Mouse (Mus musculus) lung, adult 2 months (tissue): ENCODE measurements around the gene Atp6v0a1. TPM values are rescaled to one million over a fixed set of nuclear protein-coding genes. Genes with fewer than 3 reads are reported as not detected.

ENCODE experiments used
- DNase-seq: peaks from one replicate; pipeline ENCODE4 v3.0.0; 2022
- H3K4me1 ChIP-seq: fragments of 200-500 bp; 2 replicates; pipeline ENCODE4 v1.6.1; 2011; ENCODE audit warnings: low read length; ENCODE audit not compliant: control insufficient read depth, insufficient read depth
- H3K4me3 ChIP-seq: fragments of 200-500 bp; replicated peaks from 2 replicates; pipeline ENCODE3; 2011; ENCODE audit warnings: low read depth, mild to moderate bottlenecking, control low read depth, low read length; ENCODE audit errors: extremely low read depth
- CTCF ChIP-seq: fragments of 200-500 bp; IDR thresholded peaks from 2 replicates; pipeline ENCODE4 v1.5.1; 2011; ENCODE audit warnings: mild to moderate bottlenecking, low read length, control low read depth; ENCODE audit not compliant: insufficient read depth
- POLR2A ChIP-seq: fragments of 200-500 bp; IDR thresholded peaks from 2 replicates; pipeline ENCODE4 v1.6.1; 2011; ENCODE audit warnings: low read depth, mild to moderate bottlenecking, control low read depth, low read length, borderline replicate concordance; ENCODE audit errors: extremely low read depth
- WGBS: fragments of 180-500 bp; shearing (Covaris S2); methylation state at CpG from one replicate; pipeline ENCODE4 v1.1.7; 2018; 5-methylcytosine and 5-hydroxymethylcytosine counted together
- polyA plus RNA-seq: library from polyadenylated mRNA; depleted of rRNA; stranded (reverse); fragments of >200 nt; gene quantifications from 2 replicates; pipeline ENCODE4 v1.2.3, GENCODE M21; 2012

Atp6v0a1 gene
- polyA plus RNA-seq, 1 experiment = 102 TPM

- TF ChIP-seq CTCF = no peak
- TF ChIP-seq POLR2A = no peak
- Histone ChIP-seq H3K4me3 (no peak overlapping the region), H3K4me1 (peaks cover 54% of the 10 kb centered on the region)
- WGBS = 47% methylated on average over 14 of the region's 14 CpGs
- peak; percentile 50 for DNase-seq
Measured at GRCm38 (mm10) chr11:101062971-101063675, 53.9 kb downstream of the Atp6v0a1 start.

GRCm38 (mm10) chr11:101063676-101064327 lies 54.5 kb downstream of the Atp6v0a1 start:
- 3% methylated on average over 12 of the region's 12 CpGs for WGBS

GRCm38 (mm10) chr11:101064462-101064861 lies 55.2 kb downstream of the Atp6v0a1 start:
- H3K4me1 ChIP-seq = peaks cover 49% of the 10 kb centered on the region
- H3K4me3 ChIP-seq = no peak overlapping the region
- 63% methylated on average over 4 of the region's 4 CpGs for WGBS
- TF ChIP-seq POLR2A (no peak), CTCF (no peak)
- no peak for DNase-seq

More at GRCm38 (mm10) chr11:101063676-101064327, 54.5 kb downstream of the Atp6v0a1 start:
- Histone ChIP-seq H3K4me1 (peaks cover 49% of the 10 kb centered on the region), H3K4me3 (no peak overlapping the region)
- peak; percentile 80 for DNase-seq
- TF ChIP-seq CTCF (no peak), POLR2A (peak; percentile 75; the same call in 1 of the 2 replicates)

GRCm38 (mm10) chr11:101065002-101065401 lies 55.8 kb downstream of the Atp6v0a1 start:
- Histone ChIP-seq H3K4me3 (no peak overlapping the region), H3K4me1 (peaks cover 46% of the 10 kb centered on the region)
- TF ChIP-seq CTCF = no peak
- TF ChIP-seq POLR2A = no peak
- DNase-seq = no peak
- 83% methylated on average over 9 of the region's 9 CpGs for WGBS

GRCm38 (mm10) chr11:101066549-101067412 lies 57.5 kb downstream of the Atp6v0a1 start:
- DNase-seq = peak; percentile 83
- TF ChIP-seq CTCF = peak; percentile 82
- TF ChIP-seq POLR2A = no peak
- Histone ChIP-seq H3K4me3 (peak overlapping the region; percentile 35), H3K4me1 (peaks cover 37% of the 10 kb centered on the region)
- 18% methylated on average over 18 of the region's 18 CpGs for WGBS

- DNase-seq = peak; percentile 93
- no peak for TF ChIP-seq CTCF
- TF ChIP-seq POLR2A = peak; percentile 80; the same call in 1 of the 2 replicates
- Histone ChIP-seq H3K4me3 (peak within 1 kb of the TSS; percentile 75), H3K4me1 (peaks cover 11% of the 10 kb centered on the region)
- WGBS = 5% methylated on average over 35 of the region's 35 CpGs
Measured at GRCm38 (mm10) chr11:101069391-101070188, 60.3 kb downstream of the Atp6v0a1 start, which contains the start of gene Naglu. Gene Naglu (plus strand): TSS chr11:101070012.

- Histone ChIP-seq H3K4me1 (peaks cover 10% of the 10 kb centered on the region), H3K4me3 (peak overlapping the region; percentile 75)
- WGBS = under 1% methylated on average over 27 of the region's 36 CpGs
- no peak for DNase-seq
- TF ChIP-seq CTCF (no peak), POLR2A (no peak)
Measured at GRCm38 (mm10) chr11:101070189-101070527, 60.9 kb downstream of the Atp6v0a1 start.

GRCm38 (mm10) chr11:101070987-101071386 lies 61.7 kb downstream of the Atp6v0a1 start:
- no peak for TF ChIP-seq CTCF
- no peak for TF ChIP-seq POLR2A
- WGBS = 77% methylated on average over 6 of the region's 6 CpGs
- DNase-seq = no peak
- Histone ChIP-seq H3K4me3 (no peak overlapping the region), H3K4me1 (peaks cover 10% of the 10 kb centered on the region)

- no peak for DNase-seq
- Histone ChIP-seq H3K4me3 (no peak overlapping the region), H3K4me1 (peaks cover 8% of the 10 kb centered on the region)
- 80% methylated on average over 14 of the region's 14 CpGs for WGBS
- TF ChIP-seq CTCF (no peak), POLR2A (no peak)
Measured at GRCm38 (mm10) chr11:101071810-101072428, 62.7 kb downstream of the Atp6v0a1 start.
